Mouse (Mus musculus) liver, embryonic 14.5 days (tissue): ENCODE measurements at regions not wholly inside any gene's neighbourhood (a gene's known extent, or its start where the extent isn't known, plus 50 kb on each side); places are given as distances from the start of the nearest gene placed in this dataset.

Experiments used
- ATAC-seq: fragments of 200-750 bp; cut with Nextera tagmentation; 2 replicates; pipeline ENCODE4 v1.8.0; 2017; ENCODE audit warnings: moderate number of reproducible peaks, mild to moderate bottlenecking, moderate library complexity; ENCODE audit not compliant: insufficient read depth
- DNase-seq, 3 experiments: peaks; one replicate each; pipeline ENCODE4 v3.0.0-alpha.2; 2012 to 2013; ENCODE audit warnings: low read depth in 3 of 3, low spot score in 3 of 3
- H3K27ac ChIP-seq: fragments of 300-500 bp; sonication (generic); 2 replicates; pipeline ENCODE4 v1.5.1; 2014; ENCODE audit warnings: moderate library complexity, mild to moderate bottlenecking, control low read depth, inconsistent platforms
- H3K27me3 ChIP-seq: fragments of 300-500 bp; sonication (generic); 2 replicates; pipeline ENCODE4 v1.6.1; 2014; ENCODE audit warnings: mild to moderate bottlenecking, low read length, moderate library complexity; ENCODE audit not compliant: control insufficient read depth, insufficient read depth
- H3K36me3 ChIP-seq: fragments of 300-500 bp; sonication (generic); replicated peaks from 2 replicates; pipeline ENCODE4 v1.6.1; 2014; ENCODE audit warnings: low read depth; ENCODE audit not compliant: control insufficient read depth, insufficient read depth
- H3K4me1 ChIP-seq, 2 experiments: fragments of 200-500 bp in 1 of 2; fragments of 300-500 bp in 1 of 2; sonication (generic) in 1 of 2; replicated peaks; 2 replicates each; pipeline ENCODE4 v1.6.1; 2012 to 2014; ENCODE audit warnings: antibody characterized with exemption in 1 of 2, inconsistent platforms in 1 of 2, low read length in 1 of 2; ENCODE audit not compliant: control insufficient read depth in 2 of 2, insufficient read depth in 2 of 2
- H3K4me2 ChIP-seq: fragments of 300-500 bp; sonication (generic); 2 replicates; pipeline ENCODE4 v1.6.1; 2014; ENCODE audit warnings: low read depth, mild to moderate bottlenecking, control low read depth, moderate library complexity
- H3K4me3 ChIP-seq, 2 experiments: fragments of 200-500 bp in 1 of 2; fragments of 300-500 bp in 1 of 2; sonication (generic) in 1 of 2; 2 replicates each; pipeline ENCODE4 v1.5.1; 2012 to 2014; ENCODE audit warnings: low read depth in 2 of 2, low read length in 2 of 2, mild to moderate bottlenecking in 2 of 2, control low read depth in 1 of 2, inconsistent platforms in 1 of 2, moderate library complexity in 1 of 2; ENCODE audit not compliant: insufficient read depth in 1 of 2
- H3K9ac ChIP-seq: fragments of 300-500 bp; sonication (generic); replicated peaks from 2 replicates; pipeline ENCODE4 v1.6.1; 2014; ENCODE audit warnings: mild to moderate bottlenecking, control low read depth, moderate library complexity
- H3K9me3 ChIP-seq: fragments of 300-500 bp; sonication (generic); 2 replicates; pipeline ENCODE4 v1.6.1; 2016; ENCODE audit warnings: low read length, mixed read lengths; ENCODE audit not compliant: control insufficient read depth
- CTCF ChIP-seq: IDR thresholded peaks from 2 replicates; pipeline ENCODE4 v1.5.1; 2016; ENCODE audit warnings: antibody characterized with exemption, low read depth, control low read depth
- EP300 ChIP-seq: IDR thresholded peaks from 2 replicates; pipeline ENCODE4 v1.6.1; 2016; ENCODE audit warnings: antibody characterized with exemption, low read depth
- WGBS: fragments of 180-500 bp; shearing (Covaris S2); extraction: QIAGEN DNeasy Blood & Tissue Kit; methylation state at CpG from one replicate; pipeline ENCODE4 v1.1.7; 2014; ENCODE audit not compliant: insufficient replicate concordance; 5-methylcytosine and 5-hydroxymethylcytosine counted together

GRCm38 (mm10) chr12:94031364-94031763 is 1660.7 kb upstream of the Flrt2 start:
- 56% methylated on average over 4 of the region's 4 CpGs for WGBS
- H3K4me2 ChIP-seq = no peak overlapping the region
- H3K4me3 ChIP-seq = no peak overlapping the region
- H3K4me1 ChIP-seq = no peaks in the 10 kb centered on the region
- DNase-seq (no peak), ATAC-seq (no peak)
- no peaks in the 10 kb centered on the region for H3K9me3 ChIP-seq
- no peak overlapping the region for H3K27ac ChIP-seq
- no peaks in the 10 kb centered on the region for H3K36me3 ChIP-seq
- no peak for TF ChIP-seq CTCF
- TF ChIP-seq EP300 = no peak
- H3K27me3 ChIP-seq = no peaks in the 10 kb centered on the region
- H3K9ac ChIP-seq = no peak overlapping the region

- Histone ChIP-seq H3K4me2 (no peak overlapping the region), H3K36me3 (no peaks in the 10 kb centered on the region), H3K27me3 (no peaks in the 10 kb centered on the region), H3K4me1 (no peaks in the 10 kb centered on the region), H3K4me3 (no peak overlapping the region), H3K9ac (no peak overlapping the region), H3K27ac (no peak overlapping the region), H3K9me3 (no peaks in the 10 kb centered on the region)
- no peak for TF ChIP-seq EP300
- ATAC-seq (no peak), DNase-seq (no peak)
- WGBS = 66% methylated on average over 2 of the region's 2 CpGs
These were observed 1644.1 kb upstream of the Flrt2 start for GRCm38 (mm10) chr12:94047972-94048371.

- 51% methylated on average over 2 of the region's 2 CpGs for WGBS
- no peak overlapping the region for H3K4me3 ChIP-seq
- H3K27ac ChIP-seq = no peak overlapping the region
- H3K9ac ChIP-seq = no peak overlapping the region
- no peak overlapping the region for H3K4me2 ChIP-seq
- H3K9me3 ChIP-seq = no peaks in the 10 kb centered on the region
- H3K4me1 ChIP-seq = no peaks in the 10 kb centered on the region
- no peak for DNase-seq
- H3K27me3 ChIP-seq = no peaks in the 10 kb centered on the region
- no peak for TF ChIP-seq CTCF
- no peak for TF ChIP-seq EP300
- no peak for ATAC-seq
- H3K36me3 ChIP-seq = no peaks in the 10 kb centered on the region
These were observed 1634.3 kb upstream of the Flrt2 start for GRCm38 (mm10) chr12:94057767-94058166.

GRCm38 (mm10) chr12:94059641-94060040 is 1632.4 kb upstream of the Flrt2 start:
- 63% methylated on average over 6 of the region's 6 CpGs for WGBS
- TF ChIP-seq EP300 = no peak
- TF ChIP-seq CTCF = peak; percentile 18; the same call in 1 of the 2 replicates
- no peak for DNase-seq

DNA sequence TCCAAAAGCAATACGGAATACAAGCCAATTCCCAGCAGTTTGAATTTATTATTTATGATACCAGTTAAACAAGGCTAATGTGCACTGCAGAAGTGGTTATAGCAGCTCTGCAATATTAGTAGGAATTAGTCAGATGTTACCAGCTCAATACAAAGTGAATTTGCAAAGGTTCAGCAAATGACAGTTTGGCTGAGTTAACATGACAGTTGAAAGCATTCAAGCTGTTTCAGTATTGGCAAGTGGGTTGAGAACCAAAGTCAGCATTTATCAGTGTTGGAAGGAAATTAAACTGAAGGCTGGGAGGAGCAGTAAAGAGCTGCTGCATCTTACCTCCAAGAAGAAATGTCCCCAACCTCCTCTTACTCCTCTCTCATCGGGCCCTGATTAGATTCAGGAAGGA is 1631.7 kb upstream of the Flrt2 start:
- Histone ChIP-seq H3K9ac (no peak overlapping the region), H3K36me3 (no peaks in the 10 kb centered on the region), H3K9me3 (no peaks in the 10 kb centered on the region), H3K4me2 (no peak overlapping the region), H3K4me1 (no peaks in the 10 kb centered on the region), H3K27me3 (no peaks in the 10 kb centered on the region), H3K4me3 (no peak overlapping the region), H3K27ac (no peak overlapping the region)
- ATAC-seq = no peak
- TF ChIP-seq CTCF (no peak), EP300 (no peak)
- WGBS = 63% methylated on average over 2 of the region's 2 CpGs
- no peak for DNase-seq

More at GRCm38 (mm10) chr12:94059641-94060040, 1632.4 kb upstream of the Flrt2 start:
- Histone ChIP-seq H3K27ac (no peak overlapping the region), H3K9me3 (no peaks in the 10 kb centered on the region), H3K4me1 (no peaks in the 10 kb centered on the region), H3K9ac (no peak overlapping the region), H3K4me3 (no peak overlapping the region), H3K4me2 (no peak overlapping the region), H3K27me3 (no peaks in the 10 kb centered on the region), H3K36me3 (no peaks in the 10 kb centered on the region)
- no peak for ATAC-seq
